Mouse (Mus musculus): Measurements from ENCODE around the gene Cmya5. TPM values are rescaled to one million over a fixed set of nuclear protein-coding genes. Genes with fewer than 3 reads are reported as not detected.
"Not testable (repeated sequence)": the region's sequence is repeated elsewhere in the genome, so short reads cannot be mapped to it uniquely, and the experiment has no call there.

Cmya5 gene
- under 0.01 TPM in 1 of 2 replicates, not detected in the other for total RNA-seq (2017)

- ATAC-seq (replicated peaks; ENCODE audit: low read depth, poor library complexity, severe bottlenecking), result peak; percentile 96
These were observed at the start of gene Cmya5 for GRCm38 (mm10) chr13:93144336-93145167. Cmya5 (minus strand) TSS chr13:93144724.

GRCm38 (mm10) chr13:93192646-93193026, 48.1 kb upstream of the Cmya5 start:
- ATAC-seq (replicated peaks; ENCODE audit: low read depth, poor library complexity, severe bottlenecking), result no peak

DNA sequence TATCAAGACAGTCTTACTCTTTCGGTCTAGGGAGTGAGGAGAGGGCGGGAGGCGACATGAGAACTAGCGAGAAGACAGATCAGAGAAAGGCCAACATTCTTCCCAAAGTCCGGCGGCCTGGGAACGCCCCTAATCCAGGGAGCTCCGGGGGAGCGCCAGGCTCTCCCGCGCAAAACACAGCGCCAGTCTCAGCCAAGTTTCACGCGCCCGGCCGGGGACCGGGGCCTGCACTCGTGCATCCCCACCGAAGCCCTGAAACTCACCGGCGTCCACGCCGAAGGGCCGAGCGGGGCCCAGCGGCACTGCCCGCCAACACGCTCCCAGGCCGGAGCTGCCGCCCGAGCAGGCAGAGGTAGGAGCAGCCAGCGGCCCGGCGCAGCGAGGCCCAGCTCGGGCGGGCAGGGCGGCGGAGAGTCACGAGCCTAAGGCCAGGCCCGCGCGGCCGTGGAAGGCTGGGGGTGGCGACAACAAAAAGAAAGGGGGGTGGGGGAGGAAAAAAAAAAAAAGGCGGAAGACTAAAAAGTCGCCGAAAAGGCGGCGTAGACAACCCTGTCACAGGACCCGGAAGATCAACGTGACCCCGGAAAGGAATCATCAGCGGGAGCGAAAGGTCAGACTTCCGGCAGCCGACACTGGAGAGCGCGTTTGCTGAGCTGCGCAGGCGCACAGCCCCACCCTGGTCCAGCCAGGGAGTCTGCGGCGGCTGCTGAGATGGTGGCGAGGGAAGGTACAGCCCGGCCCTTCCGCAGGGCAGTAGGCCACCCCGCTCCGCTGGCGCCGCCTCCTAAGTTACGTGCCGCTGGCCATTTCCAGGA, 47.5 kb upstream of the Cmya5 start, which contains the start of gene Tent2:
Gene Tent2 (minus strand): TSS at position 555 of the 815 bp plus-strand sequence.
- ATAC-seq (replicated peaks; ENCODE audit: low read depth, poor library complexity, severe bottlenecking), result peak; percentile 99

- ATAC-seq (replicated peaks; ENCODE audit: low read depth, poor library complexity, severe bottlenecking), result no peak
These were observed 44.9 kb upstream of the Cmya5 start for GRCm38 (mm10) chr13:93189416-93189815.

- ATAC-seq (replicated peaks; ENCODE audit: low read depth, poor library complexity, severe bottlenecking), result no peak
These were observed 44.2 kb upstream of the Cmya5 start for GRCm38 (mm10) chr13:93188738-93189137.

- not testable (repeated sequence) for ATAC-seq (replicated peaks; ENCODE audit: low read depth, poor library complexity, severe bottlenecking)
These were observed 43.3 kb upstream of the Cmya5 start for GRCm38 (mm10) chr13:93187792-93188191.

GRCm38 (mm10) chr13:93180351-93180750, 35.8 kb upstream of the Cmya5 start:
- ATAC-seq (replicated peaks; ENCODE audit: low read depth, poor library complexity, severe bottlenecking), result no peak

DNA sequence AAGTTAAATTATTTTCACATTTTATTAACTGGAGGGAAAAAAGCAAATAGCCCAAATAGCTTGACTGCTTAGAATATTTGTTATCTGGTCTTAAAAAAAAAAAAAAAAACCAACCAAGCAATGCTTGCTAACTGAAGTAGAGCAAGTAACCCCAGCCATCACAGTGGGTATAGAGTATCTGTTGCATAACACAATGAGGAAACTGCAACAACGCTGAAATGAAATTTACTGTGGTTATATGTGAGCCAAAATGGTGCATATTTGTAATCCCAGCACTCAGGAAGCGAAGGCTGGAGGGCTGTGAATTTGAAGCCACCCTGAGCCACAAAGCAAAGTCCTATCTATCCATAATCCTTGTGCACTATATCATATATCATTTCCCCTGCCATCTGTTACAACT, 35.0 kb upstream of the Cmya5 start:
- ATAC-seq (replicated peaks; ENCODE audit: low read depth, poor library complexity, severe bottlenecking), result peak; percentile 65

- no peak for ATAC-seq (replicated peaks; ENCODE audit: low read depth, poor library complexity, severe bottlenecking)
These were observed 33.0 kb upstream of the Cmya5 start for GRCm38 (mm10) chr13:93177571-93177970.

DNA sequence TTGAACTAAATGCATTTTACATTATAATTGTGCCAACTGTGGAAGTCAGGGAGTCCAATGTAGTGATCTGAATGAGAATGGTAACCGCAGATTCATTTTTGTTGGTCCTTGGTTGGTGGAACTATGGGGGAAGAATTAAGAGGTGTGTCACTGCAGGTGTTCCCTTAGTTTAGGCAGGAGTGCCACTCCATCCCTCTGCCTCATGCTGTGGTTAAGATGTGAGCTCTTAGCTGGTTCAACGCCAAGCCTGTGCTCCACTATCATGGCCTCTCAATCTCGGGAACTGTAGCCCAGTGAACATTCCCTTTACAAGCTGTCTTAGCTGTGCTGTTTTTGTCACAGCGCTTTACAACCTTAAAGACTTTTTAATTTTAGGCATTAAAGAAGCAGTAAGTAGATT, 18.8 kb upstream of the Cmya5 start:
- no peak for ATAC-seq (replicated peaks; ENCODE audit: low read depth, poor library complexity, severe bottlenecking)

DNA sequence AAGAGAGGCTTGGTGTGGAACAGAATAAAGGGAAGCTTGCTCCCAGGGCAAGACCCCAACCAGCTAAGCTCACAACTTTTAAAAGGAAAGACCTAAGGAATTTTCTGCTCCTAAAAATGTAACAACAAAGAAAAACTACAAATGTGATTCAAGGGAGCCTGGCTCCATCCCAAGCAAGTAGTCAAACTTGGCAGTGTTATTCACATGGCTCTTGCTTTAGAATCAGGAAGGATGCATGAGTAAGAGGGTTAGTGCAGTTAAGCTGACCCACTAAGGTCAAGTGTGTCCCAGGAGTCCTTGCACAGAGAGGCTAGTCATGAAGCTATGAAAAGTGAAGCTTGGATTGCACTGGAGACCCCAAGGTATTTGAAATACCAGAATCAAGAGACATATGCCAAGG, 17.9 kb upstream of the Cmya5 start:
- ATAC-seq (replicated peaks; ENCODE audit: low read depth, poor library complexity, severe bottlenecking), result no peak

DNA sequence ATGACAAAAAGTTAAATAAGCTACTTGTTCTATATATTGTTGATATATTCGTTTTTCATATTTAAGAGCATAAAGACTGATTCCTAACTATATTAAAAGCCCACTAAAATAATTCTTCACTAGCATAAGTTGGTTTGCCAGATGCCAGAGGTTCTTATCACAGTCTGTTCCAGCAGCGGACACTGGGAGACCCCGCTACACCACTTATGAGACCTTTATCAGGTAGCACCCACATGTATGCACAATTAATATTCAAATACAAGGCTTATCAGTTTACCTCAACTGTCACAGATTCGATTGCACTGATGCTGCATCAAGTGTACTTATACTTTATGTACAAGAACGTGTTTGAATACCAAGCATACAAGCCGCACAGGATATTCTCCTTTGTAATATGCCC, 13.7 kb upstream of the Cmya5 start:
- no peak for ATAC-seq (replicated peaks; ENCODE audit: low read depth, poor library complexity, severe bottlenecking)

- ATAC-seq (replicated peaks; ENCODE audit: low read depth, poor library complexity, severe bottlenecking), result no peak
These were observed 8.8 kb upstream of the Cmya5 start for GRCm38 (mm10) chr13:93153280-93153679.

DNA sequence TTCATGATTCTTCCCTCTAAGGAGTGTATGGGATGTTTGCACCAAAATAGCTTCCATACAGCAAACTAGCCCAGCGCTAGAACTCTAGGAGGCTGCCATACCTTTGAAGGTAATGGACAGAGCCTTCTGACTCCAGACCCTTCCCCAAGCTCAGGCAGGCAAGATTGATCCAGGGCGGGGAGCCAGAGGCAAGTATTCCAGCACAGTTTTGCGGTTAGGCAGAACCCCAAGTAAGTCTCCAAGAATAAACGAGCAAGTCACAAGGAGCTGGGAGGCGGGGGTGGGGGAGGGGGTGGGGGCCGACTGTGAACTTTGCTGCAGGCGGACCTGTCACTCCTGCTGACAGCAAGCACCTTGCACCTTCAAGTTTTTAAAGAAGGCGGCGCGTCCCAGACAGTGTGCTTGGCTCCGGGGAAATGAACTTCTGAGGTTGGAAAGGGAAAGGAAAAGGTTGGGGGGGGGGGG, 673 bp downstream of the Cmya5 start:
- no peak for ATAC-seq (replicated peaks; ENCODE audit: low read depth, poor library complexity, severe bottlenecking)

- ATAC-seq (replicated peaks; ENCODE audit: low read depth, poor library complexity, severe bottlenecking), result no peak
These were observed 3.3 kb downstream of the Cmya5 start for GRCm38 (mm10) chr13:93141184-93141583.

DNA sequence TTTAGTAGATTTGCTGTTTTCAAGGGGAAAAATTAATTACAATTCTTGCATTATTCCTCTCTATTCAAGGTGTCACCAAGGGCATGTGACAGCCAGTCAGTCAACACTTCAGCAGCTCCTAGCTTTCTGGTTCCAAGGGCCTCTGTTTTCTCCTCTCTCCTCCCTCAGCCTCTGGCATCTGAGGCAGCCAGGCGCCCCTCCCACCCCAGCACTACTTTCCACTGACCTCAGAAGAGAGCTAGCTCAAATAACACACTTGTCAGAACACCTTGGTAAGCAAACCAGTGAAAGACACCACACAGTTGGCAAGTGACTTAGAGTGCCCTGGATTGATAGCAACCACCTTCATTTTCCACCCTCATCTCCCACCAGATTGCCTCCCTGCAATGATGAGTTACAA, 6.5 kb downstream of the Cmya5 start:
- no peak for ATAC-seq (replicated peaks; ENCODE audit: low read depth, poor library complexity, severe bottlenecking)

GRCm38 (mm10) chr13:93137098-93137497, 7.4 kb downstream of the Cmya5 start:
- ATAC-seq (replicated peaks; ENCODE audit: low read depth, poor library complexity, severe bottlenecking), result no peak

DNA sequence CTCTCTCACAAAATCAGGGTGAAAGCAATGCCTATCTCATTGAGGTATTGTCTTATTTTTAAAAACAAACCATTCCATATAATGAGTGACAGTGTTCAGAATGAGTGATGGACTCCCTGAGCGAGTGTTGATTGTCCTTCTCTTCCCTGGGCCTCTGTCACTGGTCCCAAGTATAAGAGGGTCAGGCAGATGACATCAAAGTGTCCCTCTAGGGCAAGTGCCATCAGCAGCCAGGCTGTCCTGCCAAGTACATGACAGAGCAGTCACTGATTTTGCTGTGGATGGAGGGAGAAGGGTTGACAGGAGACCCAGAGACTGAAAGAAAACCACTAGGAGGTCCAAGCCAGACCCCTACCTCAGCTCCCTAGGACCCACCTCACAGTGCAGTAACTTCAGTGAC, 8.3 kb downstream of the Cmya5 start:
- no peak for ATAC-seq (replicated peaks; ENCODE audit: low read depth, poor library complexity, severe bottlenecking)

DNA sequence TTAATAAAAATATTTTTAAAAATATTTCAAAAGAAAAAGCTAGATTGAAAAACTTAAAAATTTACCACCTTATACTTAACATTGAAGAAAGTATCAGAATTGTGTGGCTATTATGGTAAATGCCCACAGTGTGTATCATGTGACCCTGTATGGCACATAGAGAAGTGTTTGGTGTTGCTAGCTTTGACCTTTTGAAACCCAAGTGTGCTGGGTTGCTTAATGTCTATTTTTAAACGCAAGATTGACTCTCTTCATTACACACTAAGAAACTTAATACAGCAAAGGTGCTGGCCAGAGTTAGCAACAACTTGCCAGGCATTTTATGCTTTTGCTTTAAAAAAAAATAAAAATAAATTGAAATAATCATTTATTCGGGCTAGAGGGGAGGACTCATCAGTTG, 9.0 kb downstream of the Cmya5 start:
- ATAC-seq (replicated peaks; ENCODE audit: low read depth, poor library complexity, severe bottlenecking), result no peak

GRCm38 (mm10) chr13:93130674-93131073, 13.8 kb downstream of the Cmya5 start:
- no peak for ATAC-seq (replicated peaks; ENCODE audit: low read depth, poor library complexity, severe bottlenecking)

- no peak for ATAC-seq (replicated peaks; ENCODE audit: low read depth, poor library complexity, severe bottlenecking)
These were observed 15.6 kb downstream of the Cmya5 start for GRCm38 (mm10) chr13:93128961-93129360.

Measured in common myeloid progenitor, adult 5-6 weeks (primary cell).